Mouse (Mus musculus): ENCODE measurements at regions not wholly inside any gene's neighbourhood (a gene's known extent, or its start where the extent isn't known, plus 50 kb on each side); places are given as distances from the start of the nearest gene placed in this dataset.

DNA sequence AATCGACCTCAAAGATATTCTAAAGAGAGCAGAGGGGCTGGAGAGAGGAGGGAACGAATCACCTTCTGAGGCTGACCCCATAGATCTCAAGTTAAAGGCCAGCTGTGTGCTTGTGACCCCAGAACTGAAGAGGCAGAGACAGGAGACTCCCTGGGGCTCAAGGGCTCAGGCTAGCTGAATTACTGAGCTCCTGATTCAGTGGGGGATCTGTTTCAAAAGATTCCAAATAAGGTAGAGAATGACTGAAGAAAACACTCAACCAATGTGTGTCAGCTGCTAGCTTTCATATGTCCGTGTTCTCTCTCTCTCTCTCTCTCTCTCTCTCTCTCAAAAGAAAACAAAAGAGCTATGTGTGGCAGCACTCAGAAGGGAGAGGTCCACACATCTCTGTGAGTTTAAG lies 70.0 kb upstream of the Gli2 start:
- no peak for TF ChIP-seq CTCF (IDR thresholded peaks at IDR 0.05; ENCODE audit: extremely low read depth, insufficient read depth, low read length)
- no peak for TF ChIP-seq POLR2A (IDR thresholded peaks at IDR 0.05; ENCODE audit: extremely low read depth, insufficient read depth, low read length)
